Mouse (Mus musculus): ENCODE results near the gene Ssmem1. TPM values are rescaled to one million over a fixed set of nuclear protein-coding genes. Genes with fewer than 3 reads are reported as not detected.

Ssmem1 gene
- polyA plus RNA-seq, 2 experiments, result 0.10 to 0.17 TPM

DNA sequence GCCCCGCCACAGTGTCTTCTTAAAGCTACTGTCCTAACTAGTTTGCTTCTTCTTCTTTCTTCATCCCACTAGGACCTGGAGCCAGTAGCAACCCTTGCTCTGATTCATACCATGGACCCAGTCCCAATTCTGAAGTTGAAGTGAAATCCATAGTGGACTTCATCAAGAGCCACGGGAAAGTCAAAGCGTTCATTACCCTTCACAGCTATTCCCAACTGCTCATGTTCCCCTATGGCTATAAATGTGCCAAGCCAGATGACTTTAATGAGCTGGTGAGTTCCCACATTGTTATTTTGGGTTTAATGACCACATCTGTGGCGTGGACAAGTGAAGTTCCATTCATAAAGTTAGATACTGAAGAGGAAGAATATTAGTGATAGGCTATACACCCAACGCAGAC is 44.4 kb downstream of the Ssmem1 start:
- H3K4me1 ChIP-seq (ENCODE audit: control insufficient read depth, insufficient read depth, low read length), result peaks cover 32% of the 10 kb centered on the region
- 45% methylated on average over 5 of the region's 5 CpGs for WGBS

DNA sequence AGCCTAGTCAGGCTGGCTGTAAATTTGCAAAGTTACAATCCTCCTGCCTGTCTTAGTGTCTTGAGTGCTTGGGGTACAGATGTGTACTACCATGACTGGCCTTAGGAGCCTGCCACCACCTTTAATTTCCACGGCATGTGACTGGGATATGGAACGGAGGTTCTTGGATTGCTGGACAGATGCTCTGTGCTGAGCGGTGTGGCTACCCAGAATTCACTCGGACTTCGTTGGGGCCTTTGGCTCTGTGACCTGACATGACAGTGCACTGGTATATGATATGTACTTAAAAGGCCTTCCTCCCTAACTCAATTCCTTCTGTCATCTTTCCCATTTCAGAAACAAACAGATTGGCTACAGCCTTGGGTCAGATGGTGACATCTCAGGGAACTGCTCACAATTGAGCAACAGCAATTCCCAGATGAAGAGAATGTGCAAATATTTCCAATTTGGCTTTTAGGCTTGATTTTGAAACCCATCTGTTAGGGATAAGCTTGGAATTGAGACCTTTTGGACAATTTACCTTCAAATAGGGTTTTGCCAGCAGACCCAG is 45.0 kb downstream of the Ssmem1 start:
- H3K4me2 ChIP-seq (replicated peaks; ENCODE audit: low read depth, low read length, severe bottlenecking), result no peak overlapping the region
- peaks cover 27% of the 10 kb centered on the region for H3K4me1 ChIP-seq (ENCODE audit: control insufficient read depth, insufficient read depth, low read length)
- no peak for DNase-seq (ENCODE audit: low spot score)
- 0 out of 2 replicates have a peak overlapping the region, but pooled peaks have one; percentile 19 for H3K27ac ChIP-seq (replicated peaks; ENCODE audit: low read depth, low read length)
- no peak for TF ChIP-seq POLR2A (IDR thresholded peaks at IDR 0.05; ENCODE audit: borderline replicate concordance, extremely low read depth, insufficient read depth, insufficient read length)
- no peaks in the 10 kb centered on the region for H3K27me3 ChIP-seq (ENCODE audit: control insufficient read depth, insufficient read depth, low read length)
- ATAC-seq (ENCODE audit: low FRiP score, low read depth), result no peak
- H3K36me3 ChIP-seq (ENCODE audit: control insufficient read depth, insufficient read depth, low read length), result no peaks in the 10 kb centered on the region
- H3K4me3 ChIP-seq (replicated peaks; ENCODE audit: low read length), result no peak overlapping the region
- H3K9ac ChIP-seq (ENCODE audit: low read depth, low read length, severe bottlenecking), result no peak overlapping the region
- H3K9me3 ChIP-seq (ENCODE audit: control insufficient read depth, low read length), result no peaks in the 10 kb centered on the region
- WGBS, result 64% methylated on average over 5 of the region's 5 CpGs

More for the DNA sequence above, 44.4 kb downstream of the Ssmem1 start:
- ATAC-seq (ENCODE audit: low FRiP score, low read depth) (no peak), DNase-seq (ENCODE audit: low spot score) (no peak)
- Histone ChIP-seq H3K9ac (ENCODE audit: low read depth, low read length, severe bottlenecking) (no peak overlapping the region), H3K27me3 (ENCODE audit: control insufficient read depth, insufficient read depth, low read length) (no peaks in the 10 kb centered on the region), H3K27ac (replicated peaks; ENCODE audit: low read depth, low read length) (no peak overlapping the region), H3K9me3 (ENCODE audit: control insufficient read depth, low read length) (no peaks in the 10 kb centered on the region), H3K4me3 (replicated peaks; ENCODE audit: low read length) (no peak overlapping the region), H3K36me3 (ENCODE audit: control insufficient read depth, insufficient read depth, low read length) (no peaks in the 10 kb centered on the region), H3K4me2 (replicated peaks; ENCODE audit: low read depth, low read length, severe bottlenecking) (no peak overlapping the region)
- no peak for TF ChIP-seq POLR2A (IDR thresholded peaks at IDR 0.05; ENCODE audit: borderline replicate concordance, extremely low read depth, insufficient read depth, insufficient read length)

DNA sequence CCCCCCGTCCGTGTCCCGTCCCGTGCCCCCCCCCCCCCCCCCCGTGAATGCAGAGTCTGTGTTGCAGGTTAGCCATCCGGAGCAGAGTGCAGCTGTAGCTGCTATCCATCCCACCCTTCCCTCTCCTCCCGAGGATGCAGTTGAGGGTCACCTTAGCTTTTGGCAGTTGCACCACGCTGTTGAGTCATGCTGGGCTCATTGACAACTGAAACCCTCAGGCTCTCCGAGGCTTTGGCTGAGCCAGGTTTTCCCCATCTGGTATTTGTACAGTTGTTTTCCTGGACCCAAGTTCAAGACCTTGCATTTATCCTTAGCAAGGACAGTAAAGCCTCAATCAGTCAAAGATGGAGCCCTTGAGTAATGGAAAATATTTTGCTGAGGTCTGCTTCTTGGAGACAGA is 46.4 kb downstream of the Ssmem1 start:
- TF ChIP-seq POLR2A (IDR thresholded peaks at IDR 0.05; ENCODE audit: borderline replicate concordance, extremely low read depth, insufficient read depth, insufficient read length), result no peak
- H3K4me2 ChIP-seq (replicated peaks; ENCODE audit: low read depth, low read length, severe bottlenecking), result no peak overlapping the region
- WGBS, result 16% methylated on average over 4 of the region's 9 CpGs
- H3K27ac ChIP-seq (replicated peaks; ENCODE audit: low read depth, low read length), result no peak overlapping the region
- H3K27me3 ChIP-seq (ENCODE audit: control insufficient read depth, insufficient read depth, low read length), result no peaks in the 10 kb centered on the region
- H3K4me3 ChIP-seq (replicated peaks; ENCODE audit: low read length), result no peak overlapping the region
- ATAC-seq (ENCODE audit: low FRiP score, low read depth) (peak; percentile 28; the same call in 1 of the 2 replicates), DNase-seq (ENCODE audit: low spot score) (peak; percentile 81)
- no peak overlapping the region for H3K9ac ChIP-seq (ENCODE audit: low read depth, low read length, severe bottlenecking)
- peaks cover 27% of the 10 kb centered on the region for H3K4me1 ChIP-seq (ENCODE audit: control insufficient read depth, insufficient read depth, low read length)
- no peaks in the 10 kb centered on the region for H3K36me3 ChIP-seq (ENCODE audit: control insufficient read depth, insufficient read depth, low read length)
- H3K9me3 ChIP-seq (ENCODE audit: control insufficient read depth, low read length), result no peaks in the 10 kb centered on the region

DNA sequence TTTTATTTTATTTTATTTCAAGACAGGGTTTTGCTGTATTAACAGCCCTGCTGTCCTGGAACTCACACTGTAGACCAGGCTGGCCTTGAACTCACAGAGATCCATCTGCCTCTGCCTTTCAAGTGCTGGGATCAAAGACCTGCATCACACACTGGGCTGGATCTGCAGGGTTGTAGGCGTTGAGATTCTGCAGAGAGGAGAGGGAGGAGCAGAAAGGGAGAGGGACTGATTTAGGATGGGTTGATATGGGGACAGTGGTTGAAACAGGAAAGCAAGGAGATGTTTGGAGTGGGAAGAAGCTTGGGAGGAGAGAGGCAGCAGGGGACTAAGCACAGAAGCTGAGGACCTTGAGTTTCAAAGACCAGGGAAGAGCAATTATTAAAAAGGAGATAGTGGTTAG is 50.1 kb downstream of the Ssmem1 start:
- Histone ChIP-seq H3K27me3 (ENCODE audit: control insufficient read depth, insufficient read depth, low read length) (no peaks in the 10 kb centered on the region), H3K36me3 (ENCODE audit: control insufficient read depth, insufficient read depth, low read length) (no peaks in the 10 kb centered on the region), H3K27ac (replicated peaks; ENCODE audit: low read depth, low read length) (no peak overlapping the region), H3K9ac (ENCODE audit: low read depth, low read length, severe bottlenecking) (no peak overlapping the region), H3K4me2 (replicated peaks; ENCODE audit: low read depth, low read length, severe bottlenecking) (no peak overlapping the region), H3K4me3 (replicated peaks; ENCODE audit: low read length) (no peak overlapping the region), H3K9me3 (ENCODE audit: control insufficient read depth, low read length) (no peaks in the 10 kb centered on the region), H3K4me1 (ENCODE audit: control insufficient read depth, insufficient read depth, low read length) (no peaks in the 10 kb centered on the region; the same call in 1 of the 2 replicates)
- 42% methylated on average over 1 of the region's 1 CpGs for WGBS
- ATAC-seq (ENCODE audit: low FRiP score, low read depth) (no peak), DNase-seq (ENCODE audit: low spot score) (no peak)
- no peak for TF ChIP-seq POLR2A (IDR thresholded peaks at IDR 0.05; ENCODE audit: borderline replicate concordance, extremely low read depth, insufficient read depth, insufficient read length)

DNA sequence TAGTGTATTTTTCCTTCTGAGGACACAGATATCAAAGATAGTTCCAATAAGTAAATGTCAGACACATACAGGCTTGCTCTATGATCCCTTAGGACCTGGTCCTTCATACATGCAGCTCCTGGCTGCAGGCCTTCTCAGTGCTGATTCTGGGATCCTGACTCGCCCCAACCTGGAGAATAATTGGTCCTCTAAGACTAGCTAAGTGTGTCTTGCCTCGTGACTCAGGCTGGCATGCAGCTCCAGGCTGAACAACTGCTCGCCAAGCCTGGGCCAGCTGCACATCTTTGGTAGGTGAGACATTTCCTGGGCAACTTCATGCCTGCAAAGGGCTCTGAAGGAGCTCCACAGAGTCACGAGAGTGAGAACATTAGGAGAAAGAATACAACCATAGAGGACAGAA is 52.5 kb downstream of the Ssmem1 start:
- no peak overlapping the region for H3K9ac ChIP-seq (ENCODE audit: low read depth, low read length, severe bottlenecking)
- DNase-seq (ENCODE audit: low spot score) (no peak), ATAC-seq (ENCODE audit: low FRiP score, low read depth) (no peak)
- no peak overlapping the region for H3K4me2 ChIP-seq (replicated peaks; ENCODE audit: low read depth, low read length, severe bottlenecking)
- no peak overlapping the region for H3K27ac ChIP-seq (replicated peaks; ENCODE audit: low read depth, low read length)
- H3K4me1 ChIP-seq (ENCODE audit: control insufficient read depth, insufficient read depth, low read length), result no peaks in the 10 kb centered on the region
- TF ChIP-seq POLR2A (IDR thresholded peaks at IDR 0.05; ENCODE audit: borderline replicate concordance, extremely low read depth, insufficient read depth, insufficient read length), result no peak
- H3K27me3 ChIP-seq (ENCODE audit: control insufficient read depth, insufficient read depth, low read length), result no peaks in the 10 kb centered on the region
- no peaks in the 10 kb centered on the region for H3K36me3 ChIP-seq (ENCODE audit: control insufficient read depth, insufficient read depth, low read length)
- no peaks in the 10 kb centered on the region for H3K9me3 ChIP-seq (ENCODE audit: control insufficient read depth, low read length)
- WGBS, result 75% methylated on average over 4 of the region's 4 CpGs
- no peak overlapping the region for H3K4me3 ChIP-seq (replicated peaks; ENCODE audit: low read length)

Measured in limb, embryonic 14.5 days (tissue).